Mouse (Mus musculus): ENCODE data around the gene Smtnl2.

The Smtnl2 gene

GRCm38 (mm10) chr11:72425201-72425600 lies 13.7 kb upstream of the Smtnl2 start:
- DNase-seq (ENCODE audit: low read depth): no peak

- DNase-seq (ENCODE audit: low read depth): no peak
Observed at GRCm38 (mm10) chr11:72423686-72424085, 12.2 kb upstream of the Smtnl2 start.

GRCm38 (mm10) chr11:72421518-72422278 lies 10.2 kb upstream of the Smtnl2 start:
- DNase-seq (ENCODE audit: low read depth): peak; percentile 87

- no peak for DNase-seq (ENCODE audit: low read depth)
Observed at GRCm38 (mm10) chr11:72420460-72421122, 9.1 kb upstream of the Smtnl2 start.

- no peak for DNase-seq (ENCODE audit: low read depth)
Observed at GRCm38 (mm10) chr11:72419006-72419405, 7.5 kb upstream of the Smtnl2 start.

GRCm38 (mm10) chr11:72418227-72418626 lies 6.7 kb upstream of the Smtnl2 start:
- no peak for DNase-seq (ENCODE audit: low read depth)

- DNase-seq (ENCODE audit: low read depth): no peak
Observed at GRCm38 (mm10) chr11:72417376-72417775, 5.9 kb upstream of the Smtnl2 start.

- DNase-seq (ENCODE audit: low read depth): no peak
Observed at GRCm38 (mm10) chr11:72416666-72417065, 5.2 kb upstream of the Smtnl2 start.

GRCm38 (mm10) chr11:72415155-72415554 lies 3.6 kb upstream of the Smtnl2 start:
- DNase-seq (ENCODE audit: low read depth): no peak

GRCm38 (mm10) chr11:72413601-72414190 lies 2.2 kb upstream of the Smtnl2 start:
- DNase-seq (ENCODE audit: low read depth): no peak

- no peak for DNase-seq (ENCODE audit: low read depth)
Observed at GRCm38 (mm10) chr11:72413016-72413415, 1.5 kb upstream of the Smtnl2 start.

GRCm38 (mm10) chr11:72411945-72412344 lies 432 bp upstream of the Smtnl2 start:
- no peak for DNase-seq (ENCODE audit: low read depth)

GRCm38 (mm10) chr11:72410521-72411092 lies 906 bp downstream of the Smtnl2 start:
- no peak for DNase-seq (ENCODE audit: low read depth)

GRCm38 (mm10) chr11:72409649-72410385 lies 1.7 kb downstream of the Smtnl2 start:
- no peak for DNase-seq (ENCODE audit: low read depth)

- DNase-seq (ENCODE audit: low read depth): no peak
Observed at GRCm38 (mm10) chr11:72408451-72409170, 2.9 kb downstream of the Smtnl2 start.

- no peak for DNase-seq (ENCODE audit: low read depth)
Observed at GRCm38 (mm10) chr11:72407574-72407973, 3.9 kb downstream of the Smtnl2 start.

GRCm38 (mm10) chr11:72407081-72407480 lies 4.4 kb downstream of the Smtnl2 start:
- DNase-seq (ENCODE audit: low read depth): no peak

- DNase-seq (ENCODE audit: low read depth): no peak
Observed at GRCm38 (mm10) chr11:72406079-72406675, 5.3 kb downstream of the Smtnl2 start.

- no peak for DNase-seq (ENCODE audit: low read depth)
Observed at GRCm38 (mm10) chr11:72405532-72405931, 6.0 kb downstream of the Smtnl2 start.

- DNase-seq (ENCODE audit: low read depth): no peak
Observed at GRCm38 (mm10) chr11:72402969-72403368, 8.5 kb downstream of the Smtnl2 start.

- DNase-seq (ENCODE audit: low read depth): no peak
Observed at GRCm38 (mm10) chr11:72402017-72402416, 9.5 kb downstream of the Smtnl2 start.
